Mouse (Mus musculus) heart, adult 2 months (tissue): ENCODE data around the gene Rpl18. TPM values are rescaled to one million over a fixed set of nuclear protein-coding genes. Genes with fewer than 3 reads are reported as not detected.

Experiments used
- DNase-seq, 2 experiments: peaks; one replicate each; pipeline ENCODE4 v3.0.0; 2021
- H3K27ac ChIP-seq: fragments of 200-600 bp; 2 replicates; pipeline ENCODE4 v1.8.1; 2022
- H3K27me3 ChIP-seq: fragments of 200-500 bp; 2 replicates; pipeline ENCODE4 v1.6.1; 2012; ENCODE audit warnings: mild to moderate bottlenecking, low read length, inconsistent platforms, mixed read lengths; ENCODE audit not compliant: control insufficient read depth, insufficient read depth
- H3K36me3 ChIP-seq: fragments of 200-500 bp; 2 replicates; pipeline ENCODE4 v1.6.1; 2012; ENCODE audit warnings: low read length, inconsistent platforms; ENCODE audit not compliant: control insufficient read depth, insufficient read depth
- H3K4me1 ChIP-seq: fragments of 200-500 bp; 2 replicates; pipeline ENCODE4 v1.6.1; 2011; ENCODE audit warnings: low read length; ENCODE audit not compliant: control insufficient read depth, insufficient read depth
- H3K4me3 ChIP-seq: fragments of 200-600 bp; 2 replicates; pipeline ENCODE4 v1.8.1; 2022
- H3K79me2 ChIP-seq: fragments of 200-500 bp; replicated peaks from 2 replicates; pipeline ENCODE4 v1.6.1; 2012; ENCODE audit warnings: mild to moderate bottlenecking, inconsistent platforms, low read length, moderate library complexity, mixed read lengths; ENCODE audit not compliant: control insufficient read depth, insufficient read depth
- H3K9ac ChIP-seq: fragments of 200-500 bp; 2 replicates; pipeline ENCODE4 v1.6.1; 2012; ENCODE audit warnings: low read depth, mild to moderate bottlenecking, control low read depth, inconsistent platforms, low read length, mixed read lengths
- CTCF ChIP-seq: fragments of 200-600 bp; IDR thresholded peaks from 2 replicates; pipeline ENCODE4 v1.8.1; 2022; ENCODE audit warnings: antibody characterized with exemption, mild to moderate bottlenecking, moderate library complexity
- EP300 ChIP-seq: fragments of 200-500 bp; IDR thresholded peaks from 2 replicates; pipeline ENCODE4 v1.6.1; 2011; ENCODE audit warnings: low read depth, low read length, control low read depth; ENCODE audit not compliant: insufficient read depth
- POLR2A ChIP-seq: fragments of 200-500 bp; IDR thresholded peaks from 2 replicates; pipeline ENCODE4 v1.6.1; 2011; ENCODE audit warnings: mild to moderate bottlenecking, low read depth, low read length, control low read depth; ENCODE audit not compliant: insufficient read depth
- WGBS: fragments of 180-500 bp; shearing (Covaris S2); methylation state at CpG from one replicate; pipeline ENCODE4 v1.1.7; 2018; 5-methylcytosine and 5-hydroxymethylcytosine counted together
- intact Hi-C: fragments of 180-260 bp; cut with DNase I; formaldehyde crosslinking; loops from one replicate; pipeline ENCODE4 v1.15.1; 2025
- polyA plus RNA-seq: library from polyadenylated mRNA; depleted of rRNA; stranded (reverse); fragments of >200 nt; gene quantifications from 2 replicates; pipeline ENCODE4 v1.2.3, GENCODE M21; 2012
- total RNA-seq, 2 experiments: library from RNA; stranded (reverse); gene quantifications; 2 replicates each; pipeline ENCODE4 v1.2.3; 2021

The Rpl18 gene
- total and polyA plus RNA-seq, 3 experiments, result 496 to 697 (median 617) TPM

DNA sequence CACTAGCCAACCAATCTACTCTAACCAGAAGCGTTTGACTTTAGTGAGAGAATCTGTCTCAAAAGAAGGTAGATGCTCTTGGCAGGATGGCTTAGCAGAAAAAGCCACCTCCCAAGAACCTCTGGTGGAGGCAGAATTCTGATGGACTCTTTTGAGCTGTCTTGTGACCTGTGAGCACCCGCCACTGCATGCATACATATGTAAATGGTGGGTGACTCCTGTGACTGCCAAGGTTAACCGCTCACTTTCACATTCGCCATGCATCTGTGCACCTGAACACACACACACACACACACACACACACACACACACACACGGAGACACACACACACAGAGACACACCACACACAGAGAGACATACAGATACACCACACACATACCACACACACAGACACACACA lies 32.2 kb downstream of the Rpl18 start:
- H3K79me2 ChIP-seq, result no peaks in the 10 kb centered on the region
- WGBS, result 89% methylated on average over 5 of the region's 5 CpGs
- no peak for DNase-seq

DNA sequence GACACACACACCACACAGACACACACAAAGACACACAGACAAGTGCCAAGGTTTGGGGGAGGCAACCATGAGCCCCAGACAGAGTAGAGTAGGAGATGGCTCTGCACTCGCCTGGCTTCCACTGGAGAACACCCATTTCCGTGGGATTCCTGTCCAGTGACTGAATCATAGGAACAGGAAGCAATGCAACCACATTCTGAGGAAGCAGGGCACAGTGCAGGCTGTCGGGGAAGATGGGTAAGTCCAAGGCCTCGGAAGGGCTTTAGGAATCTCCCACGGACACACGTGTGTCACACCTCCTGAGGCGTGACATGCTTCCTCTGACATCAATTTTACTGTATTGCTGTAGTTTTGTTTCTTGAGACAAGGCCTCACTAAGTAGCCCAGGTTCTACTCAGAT lies 32.9 kb downstream of the Rpl18 start:
- no peak overlapping the region for H3K27ac ChIP-seq
- H3K79me2 ChIP-seq, result no peaks in the 10 kb centered on the region
- 52% methylated on average over 7 of the region's 7 CpGs for WGBS
- peaks cover 2% of the 10 kb centered on the region; the same call in 1 of the 2 replicates for H3K4me1 ChIP-seq
- no peak overlapping the region for H3K4me3 ChIP-seq
- TF ChIP-seq EP300 (no peak), POLR2A (no peak), CTCF (no peak)
- H3K27me3 ChIP-seq, result no peaks in the 10 kb centered on the region
- no peak overlapping the region for H3K9ac ChIP-seq
- intact Hi-C loops, result no loop called here
- H3K36me3 ChIP-seq, result no peaks in the 10 kb centered on the region
- no peak for DNase-seq

More for the DNA sequence above, 32.2 kb downstream of the Rpl18 start:
- no peak overlapping the region for H3K9ac ChIP-seq
- H3K4me1 ChIP-seq, result peaks cover 2% of the 10 kb centered on the region; the same call in 1 of the 2 replicates
- TF ChIP-seq POLR2A (no peak), EP300 (no peak), CTCF (no peak)
- H3K4me3 ChIP-seq, result no peak overlapping the region
- H3K36me3 ChIP-seq, result no peaks in the 10 kb centered on the region
- no peaks in the 10 kb centered on the region for H3K27me3 ChIP-seq
- H3K27ac ChIP-seq, result no peak overlapping the region
- intact Hi-C loops, result no loop called here

DNA sequence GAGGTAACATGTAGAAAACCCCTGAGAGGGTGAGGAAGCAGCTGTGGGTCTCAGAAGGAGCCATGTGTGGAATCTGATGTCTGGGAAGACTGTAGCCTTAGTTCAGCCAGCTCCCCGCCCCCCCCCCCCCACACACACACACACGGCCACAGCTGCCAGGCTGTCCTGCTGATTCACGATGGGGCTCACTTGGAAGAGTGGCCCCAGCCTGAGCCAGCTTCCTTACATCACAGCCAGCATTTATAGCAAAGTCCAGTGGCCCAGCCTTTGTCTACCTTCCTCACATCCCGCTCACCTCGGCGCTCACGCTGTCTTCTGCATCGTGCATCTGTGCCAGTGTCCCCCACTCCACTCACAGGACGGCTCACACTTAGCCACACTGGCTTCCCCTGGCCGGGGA lies 34.1 kb downstream of the Rpl18 start:
- Histone ChIP-seq H3K4me1 (peaks cover 2% of the 10 kb centered on the region; the same call in 1 of the 2 replicates), H3K27ac (no peak overlapping the region), H3K79me2 (no peaks in the 10 kb centered on the region), H3K4me3 (no peak overlapping the region), H3K36me3 (no peaks in the 10 kb centered on the region), H3K9ac (no peak overlapping the region), H3K27me3 (no peaks in the 10 kb centered on the region)
- no peak for DNase-seq
- 36% methylated on average over 9 of the region's 10 CpGs for WGBS
- intact Hi-C loops, result no loop called here
- TF ChIP-seq POLR2A (no peak), CTCF (no peak), EP300 (no peak)

DNA sequence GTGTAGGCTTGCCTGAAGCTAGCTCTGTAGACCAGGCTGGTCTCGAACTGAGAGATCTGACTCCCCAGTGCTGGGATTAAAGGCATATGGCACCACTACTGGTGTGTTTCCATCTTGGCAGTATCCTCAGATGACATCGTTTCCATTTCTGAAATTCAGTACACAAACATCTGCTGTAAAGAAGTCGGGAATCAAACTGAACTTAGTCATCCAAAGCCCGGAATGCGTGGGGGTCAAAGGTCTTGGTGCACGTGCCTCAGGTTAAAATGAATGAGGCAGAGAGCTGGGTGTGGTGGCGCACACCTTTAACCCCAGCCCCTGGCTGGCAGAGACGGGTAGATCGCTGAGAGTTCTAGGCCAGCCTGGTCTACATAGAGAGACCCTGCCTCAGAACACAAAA lies 34.9 kb downstream of the Rpl18 start:
- no peaks in the 10 kb centered on the region for H3K36me3 ChIP-seq
- DNase-seq, result no peak
- intact Hi-C loops, result no loop called here
- H3K79me2 ChIP-seq, result no peaks in the 10 kb centered on the region
- no peak overlapping the region for H3K9ac ChIP-seq
- WGBS, result 65% methylated on average over 9 of the region's 9 CpGs
- no peak overlapping the region for H3K27ac ChIP-seq
- H3K27me3 ChIP-seq, result no peaks in the 10 kb centered on the region
- no peak overlapping the region for H3K4me3 ChIP-seq
- H3K4me1 ChIP-seq, result peaks cover 2% of the 10 kb centered on the region; the same call in 1 of the 2 replicates
- TF ChIP-seq POLR2A (no peak), EP300 (no peak), CTCF (no peak)

DNA sequence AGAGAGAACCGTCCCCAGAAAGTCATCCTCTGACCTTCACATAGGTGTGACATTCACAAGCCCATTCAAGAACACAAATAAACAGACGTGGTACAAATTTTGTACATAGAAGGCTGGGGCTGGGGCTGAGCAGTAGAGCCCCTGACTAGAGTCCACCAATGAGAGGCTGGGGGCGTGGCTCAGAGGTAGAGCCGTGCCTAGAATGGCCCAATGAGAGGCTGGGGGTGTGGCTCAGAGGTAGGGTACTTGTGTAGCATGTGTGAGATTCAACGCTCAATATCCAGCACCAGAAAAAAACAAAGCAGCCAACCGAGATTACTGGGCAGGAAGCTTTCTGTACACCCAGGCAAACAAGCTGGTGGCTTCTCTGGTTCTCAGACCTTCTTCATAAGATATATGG lies 40.4 kb downstream of the Rpl18 start:
- Histone ChIP-seq H3K4me1 (no peaks in the 10 kb centered on the region; the same call in 1 of the 2 replicates), H3K4me3 (no peak overlapping the region), H3K9ac (no peak overlapping the region), H3K36me3 (no peaks in the 10 kb centered on the region), H3K27ac (no peak overlapping the region), H3K79me2 (no peaks in the 10 kb centered on the region), H3K27me3 (peaks cover 6% of the 10 kb centered on the region)
- no peak for TF ChIP-seq EP300
- TF ChIP-seq POLR2A, result no peak
- TF ChIP-seq CTCF, result no peak
- no peak for DNase-seq
- 62% methylated on average over 6 of the region's 6 CpGs for WGBS
- intact Hi-C loops, result no loop called here

DNA sequence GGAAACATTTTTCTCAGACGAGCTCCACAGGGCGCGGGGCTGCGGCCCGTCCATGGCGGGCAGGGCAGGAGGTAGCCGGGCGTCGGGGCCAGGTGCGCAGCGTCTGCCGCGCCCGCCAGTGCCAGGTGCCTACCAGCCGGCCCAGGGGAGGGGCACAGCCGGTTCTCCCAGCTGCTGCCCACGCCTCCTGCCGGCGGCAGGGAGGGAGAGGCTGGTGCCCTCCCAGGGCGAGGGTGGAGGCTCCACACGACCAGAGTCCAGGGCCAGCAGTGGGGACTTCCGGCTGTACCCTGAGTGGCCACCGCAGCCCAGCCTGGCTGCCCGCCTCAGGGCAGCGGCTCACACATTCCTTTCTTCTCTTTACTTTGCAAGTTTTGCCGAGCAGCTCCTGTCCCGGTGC lies 44.1 kb downstream of the Rpl18 start:
- H3K4me3 ChIP-seq, result no peak overlapping the region
- intact Hi-C loops, result no loop called here
- no peak overlapping the region for H3K27ac ChIP-seq

DNA sequence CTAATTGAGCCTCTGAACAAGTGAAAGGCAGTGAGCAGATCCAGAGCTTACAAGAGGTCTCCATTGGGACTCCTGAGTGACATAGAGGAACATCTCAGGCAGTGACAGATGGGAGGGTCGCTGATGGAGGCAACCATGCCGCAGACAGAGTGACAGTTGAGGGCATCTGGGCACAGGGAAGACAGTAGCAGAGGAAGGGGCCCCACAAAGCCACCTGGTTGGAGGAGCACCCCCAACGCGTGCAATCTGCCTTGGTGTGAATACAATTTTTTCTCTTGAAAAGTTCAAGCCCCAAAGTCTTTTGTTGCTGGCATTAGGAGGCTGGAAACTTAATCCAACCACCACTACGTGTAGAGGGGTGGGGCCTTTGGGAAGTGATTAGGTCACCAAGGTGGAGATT lies 44.9 kb downstream of the Rpl18 start:
- Histone ChIP-seq H3K9ac (no peak overlapping the region), H3K27ac (no peak overlapping the region), H3K4me3 (no peak overlapping the region), H3K36me3 (no peaks in the 10 kb centered on the region), H3K27me3 (peaks cover 9% of the 10 kb centered on the region), H3K79me2 (no peaks in the 10 kb centered on the region), H3K4me1 (no peaks in the 10 kb centered on the region; the same call in 1 of the 2 replicates)
- TF ChIP-seq CTCF (no peak), POLR2A (no peak), EP300 (no peak)
- 58% methylated on average over 5 of the region's 5 CpGs for WGBS
- intact Hi-C loops, result no loop called here
- DNase-seq, result no peak

More for the DNA sequence above, 44.1 kb downstream of the Rpl18 start:
- TF ChIP-seq EP300, result no peak
- no peak for TF ChIP-seq POLR2A
- no peak for TF ChIP-seq CTCF
- Histone ChIP-seq H3K9ac (no peak overlapping the region), H3K27me3 (peaks cover 9% of the 10 kb centered on the region), H3K36me3 (no peaks in the 10 kb centered on the region), H3K79me2 (no peaks in the 10 kb centered on the region), H3K4me1 (no peaks in the 10 kb centered on the region; the same call in 1 of the 2 replicates)
- WGBS, result 14% methylated on average over 27 of the region's 27 CpGs
- DNase-seq, result no peak
